Mouse (Mus musculus) spleen, postnatal 36 days (tissue): ENCODE measurements around the gene Hoxc8.

ENCODE experiments used
- DNase-seq, 2 experiments: peaks; one replicate each; pipeline ENCODE4 v3.0.0; 2022; ENCODE audit warnings: low spot score in 2 of 2, mixed read lengths in 1 of 2

Gene Hoxc8

DNA sequence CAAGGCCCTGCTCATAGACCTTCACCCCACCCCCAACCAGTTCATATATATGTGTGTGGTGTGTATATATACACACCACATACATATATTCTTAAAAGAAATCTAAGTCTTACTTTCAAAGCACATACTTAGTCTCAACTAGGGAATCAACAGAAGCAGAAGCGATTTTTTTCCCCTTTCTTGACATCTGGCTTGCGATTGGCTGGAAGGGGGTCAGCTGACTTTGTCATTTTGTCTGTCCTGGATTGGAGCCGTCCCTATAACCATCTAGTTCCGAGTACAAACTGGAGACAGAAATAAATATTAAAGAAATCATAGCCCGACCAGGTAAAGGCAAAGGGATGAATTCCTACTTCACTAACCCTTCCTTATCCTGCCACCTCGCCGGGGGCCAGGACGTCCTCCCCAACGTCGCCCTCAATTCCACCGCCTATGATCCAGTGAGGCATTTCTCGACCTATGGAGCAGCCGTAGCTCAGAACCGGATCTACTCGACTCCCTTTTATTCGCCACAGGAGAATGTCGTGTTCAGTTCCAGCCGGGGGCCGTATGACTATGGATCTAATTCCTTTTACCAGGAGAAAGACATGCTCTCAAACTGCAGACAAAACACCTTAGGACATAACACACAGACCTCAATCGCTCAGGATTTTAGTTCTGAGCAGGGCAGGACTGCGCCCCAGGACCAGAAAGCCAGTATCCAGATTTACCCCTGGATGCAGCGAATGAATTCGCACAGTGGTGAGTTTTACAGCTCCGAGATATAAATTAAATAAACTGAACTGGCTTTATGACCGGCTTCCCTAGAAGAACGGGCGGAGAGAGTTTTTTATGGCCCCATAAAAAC, 19.1 kb downstream of the Hoxc8 start:
- DNase-seq, result no peak

DNA sequence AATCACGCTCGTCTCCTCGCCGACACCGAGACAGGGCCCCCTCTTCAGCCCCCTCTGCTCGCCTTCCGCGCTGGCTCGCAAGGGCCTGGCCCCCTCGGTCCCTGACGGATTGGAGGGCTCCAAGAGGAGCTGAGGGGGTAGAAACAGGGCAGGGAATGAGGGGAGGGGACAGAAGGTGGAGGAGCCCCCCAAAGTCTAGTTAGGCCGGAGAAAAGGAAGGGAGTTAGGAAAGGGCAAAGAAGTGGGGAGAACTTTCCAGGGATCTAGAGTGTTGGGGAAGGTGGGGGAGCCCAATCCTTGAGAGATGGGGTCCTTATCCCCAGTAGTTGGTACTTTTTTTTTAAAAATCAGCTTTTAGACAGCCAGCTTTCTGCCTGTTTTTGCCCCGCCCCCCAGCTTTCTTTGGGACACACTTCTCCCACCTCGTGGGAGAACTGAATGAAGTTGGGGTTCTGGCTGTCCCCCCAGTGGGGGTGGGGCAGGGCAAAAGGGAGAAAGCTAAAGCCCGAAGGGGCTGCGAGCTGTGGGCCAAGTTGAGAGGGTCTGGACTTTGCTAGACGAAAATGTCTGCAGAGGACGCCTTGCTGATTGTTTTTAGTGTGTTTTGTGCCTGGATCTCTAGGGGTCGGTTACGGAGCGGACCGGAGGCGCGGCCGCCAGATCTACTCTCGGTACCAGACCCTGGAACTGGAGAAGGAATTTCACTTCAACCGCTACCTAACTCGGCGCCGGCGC, 19.9 kb downstream of the Hoxc8 start:
- no peak for DNase-seq

DNA sequence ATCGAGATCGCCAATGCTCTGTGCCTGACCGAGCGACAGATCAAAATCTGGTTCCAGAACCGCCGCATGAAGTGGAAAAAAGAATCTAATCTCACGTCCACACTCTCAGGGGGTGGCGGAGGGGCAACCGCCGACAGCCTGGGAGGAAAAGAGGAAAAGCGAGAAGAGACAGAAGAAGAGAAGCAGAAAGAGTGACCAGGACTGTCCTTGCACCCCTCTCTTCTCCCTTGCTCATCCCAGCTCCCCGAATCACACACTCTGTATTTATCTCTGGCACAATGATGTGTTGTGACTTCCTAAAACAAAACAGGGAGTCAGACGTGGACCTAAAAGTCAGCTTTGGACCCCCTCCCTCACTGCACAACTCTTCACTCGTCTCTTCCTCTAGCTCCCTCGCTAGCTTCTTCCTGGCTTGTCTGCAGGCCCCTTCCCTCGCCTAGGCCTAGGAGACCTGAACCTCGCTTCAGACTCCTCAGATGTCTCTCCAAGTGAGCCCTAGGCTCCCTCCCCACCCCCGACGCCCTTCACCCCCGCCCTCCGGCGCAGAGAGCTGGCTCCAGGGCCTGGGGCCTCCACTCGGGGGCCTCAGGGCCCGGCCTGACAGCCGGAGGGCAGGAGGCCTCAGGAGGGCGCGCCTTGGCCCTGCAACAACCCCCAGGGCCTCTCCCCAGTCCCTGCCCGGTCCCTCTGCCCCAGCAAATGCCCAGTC, 20.6 kb downstream of the Hoxc8 start:
- no peak for DNase-seq

DNA sequence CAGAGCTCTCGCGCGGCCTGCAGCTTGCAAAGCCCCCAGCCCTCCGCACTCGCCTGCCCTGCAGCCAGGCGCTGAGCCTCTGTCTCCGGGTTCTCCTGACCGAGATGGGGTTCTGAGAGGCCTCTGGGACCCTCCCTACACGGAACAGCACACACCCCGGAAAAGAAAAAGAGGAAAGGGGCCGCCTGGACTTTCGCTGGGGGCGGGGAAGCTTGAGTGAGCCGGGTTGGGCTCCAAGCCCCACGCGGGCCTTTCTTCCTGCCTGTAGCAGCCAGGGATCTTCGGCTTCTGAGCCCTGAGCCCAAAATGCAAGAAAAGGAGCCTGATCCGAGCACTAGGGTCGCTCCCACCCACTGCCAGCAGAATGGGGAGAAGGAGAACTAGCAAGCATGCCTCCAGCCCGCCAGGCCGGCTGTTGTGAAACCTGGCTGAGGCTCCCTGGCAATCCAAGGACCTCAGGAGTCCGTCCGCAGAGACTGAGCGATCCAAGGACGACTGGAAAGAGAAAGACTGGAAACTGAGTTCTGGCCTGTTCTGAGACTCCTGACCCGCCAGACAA, 21.6 kb downstream of the Hoxc8 start:
- DNase-seq, result no peak

DNA sequence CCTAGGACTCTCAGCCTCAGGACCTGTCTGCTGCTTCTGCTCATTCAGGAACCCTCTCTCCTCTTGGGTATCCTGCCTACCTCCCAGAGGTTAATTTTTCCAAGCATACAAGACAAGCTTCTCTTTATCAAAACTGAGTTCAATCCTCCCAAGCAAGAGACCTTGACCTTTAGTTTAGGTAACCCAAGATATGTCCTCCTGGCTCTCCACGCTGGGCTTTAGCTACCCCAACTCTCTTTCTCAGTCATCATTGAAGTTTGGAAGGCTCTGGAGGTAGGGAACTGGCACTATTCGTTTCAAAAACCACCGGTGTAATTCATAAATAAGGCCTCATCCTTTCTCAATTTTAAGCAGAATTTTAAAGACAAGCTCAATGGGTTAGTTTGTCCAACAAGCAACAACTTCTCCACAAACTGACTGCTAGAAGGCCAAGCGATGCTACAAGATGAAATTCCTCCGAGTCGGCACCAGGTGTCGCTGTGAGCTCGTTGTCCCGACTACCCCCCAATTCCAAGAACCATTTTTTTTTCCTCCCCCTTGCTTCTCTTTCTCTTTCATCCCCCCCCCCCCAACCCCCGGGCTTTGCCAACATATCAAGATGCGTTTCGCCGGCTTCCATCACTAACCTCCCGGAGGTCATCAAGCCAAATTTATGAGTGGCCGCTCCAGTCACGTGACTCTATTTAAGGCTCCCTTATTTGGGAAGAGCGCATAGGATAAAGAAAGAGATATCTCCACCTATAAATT, 23.0 kb downstream of the Hoxc8 start:
- DNase-seq, result no peak

DNA sequence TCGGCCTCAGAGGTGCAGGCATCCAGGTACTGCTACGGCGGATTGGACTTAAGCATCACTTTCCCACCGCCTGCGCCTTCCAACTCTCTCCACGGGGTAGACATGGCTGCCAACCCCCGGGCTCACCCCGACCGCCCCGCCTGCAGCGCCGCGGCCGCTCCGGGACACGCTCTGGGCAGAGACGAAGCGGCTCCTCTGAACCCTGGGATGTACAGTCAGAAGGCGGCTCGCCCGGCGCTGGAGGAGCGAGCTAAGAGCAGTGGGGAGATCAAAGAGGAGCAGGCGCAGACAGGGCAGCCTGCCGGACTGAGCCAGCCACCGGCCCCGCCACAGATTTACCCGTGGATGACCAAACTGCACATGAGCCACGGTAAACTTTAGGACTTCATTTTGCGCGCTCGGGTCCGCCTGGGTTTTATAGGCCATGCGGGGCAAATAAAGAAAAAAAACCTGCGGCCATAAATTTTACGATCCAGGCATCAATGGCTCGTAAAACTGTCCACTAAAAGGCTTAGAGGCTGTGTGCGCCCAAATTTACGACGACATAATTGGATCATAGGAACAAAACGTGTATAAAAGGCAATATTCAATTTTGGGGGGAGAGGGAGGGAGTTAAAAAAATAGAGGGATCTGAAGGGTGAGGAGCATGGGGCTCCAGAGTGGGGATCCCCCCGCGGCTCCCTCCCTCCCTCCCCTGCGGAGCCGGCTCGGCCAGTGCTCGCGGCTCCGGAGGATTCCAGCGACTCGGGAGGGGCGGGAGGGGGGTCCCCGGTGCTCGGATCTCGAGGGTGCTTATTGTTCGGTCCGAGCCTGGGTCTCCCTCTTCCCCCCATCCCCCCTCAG, 24.0 kb downstream of the Hoxc8 start:
- DNase-seq, result no peak

DNA sequence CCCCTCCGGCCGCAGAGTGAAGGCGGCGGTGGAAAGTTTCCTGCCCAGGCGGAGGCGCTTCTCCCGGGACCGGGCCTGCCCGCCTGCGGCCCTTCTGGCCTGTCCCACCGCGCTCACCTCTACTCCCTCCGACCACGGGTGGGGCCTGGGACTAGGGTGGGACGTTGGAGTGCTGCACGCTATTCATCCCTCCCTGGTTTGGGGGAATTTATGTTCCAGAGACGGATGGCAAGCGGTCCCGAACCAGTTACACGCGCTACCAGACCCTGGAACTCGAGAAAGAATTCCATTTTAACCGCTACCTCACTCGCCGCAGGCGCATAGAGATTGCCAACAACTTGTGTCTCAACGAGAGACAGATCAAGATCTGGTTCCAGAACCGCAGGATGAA, 24.6 kb downstream of the Hoxc8 start:
- DNase-seq, result no peak

DNA sequence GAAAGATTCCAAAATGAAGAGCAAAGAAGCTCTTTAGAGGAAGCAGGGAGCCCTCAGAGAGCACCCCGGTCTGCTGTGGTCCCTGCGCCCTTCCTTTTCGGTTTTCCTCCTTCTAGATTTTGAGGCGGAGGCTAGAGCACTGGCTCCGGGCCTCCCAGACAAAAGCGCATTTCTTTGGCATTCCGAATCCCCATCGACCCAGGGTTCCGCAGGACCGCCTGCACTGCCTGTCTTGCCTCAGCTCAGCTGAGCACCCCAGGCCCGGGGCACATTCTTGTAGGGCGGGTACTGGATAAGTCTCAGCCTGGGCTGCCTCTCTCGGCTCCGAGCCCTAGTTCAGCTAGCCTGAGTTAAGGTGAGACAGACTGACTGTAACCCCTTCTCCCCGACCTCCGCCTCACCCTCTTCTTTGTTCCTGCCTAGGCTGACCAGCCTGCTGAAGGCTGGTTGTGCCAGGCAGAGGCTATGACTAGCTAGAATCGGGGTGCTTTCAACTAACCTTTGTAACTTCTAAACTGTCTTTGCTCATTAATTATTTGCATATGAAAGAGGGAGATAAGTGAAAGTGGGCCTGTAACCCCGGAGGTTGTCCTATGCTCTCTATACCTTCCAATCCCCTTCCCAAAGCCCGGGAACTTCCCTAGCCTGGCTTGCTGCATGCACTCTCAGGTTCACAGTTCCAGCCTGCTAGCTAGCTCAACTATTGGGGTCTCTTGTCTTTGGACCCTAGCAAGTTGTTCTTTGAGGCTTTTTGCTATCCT, 25.2 kb downstream of the Hoxc8 start:
- DNase-seq, result no peak

DNA sequence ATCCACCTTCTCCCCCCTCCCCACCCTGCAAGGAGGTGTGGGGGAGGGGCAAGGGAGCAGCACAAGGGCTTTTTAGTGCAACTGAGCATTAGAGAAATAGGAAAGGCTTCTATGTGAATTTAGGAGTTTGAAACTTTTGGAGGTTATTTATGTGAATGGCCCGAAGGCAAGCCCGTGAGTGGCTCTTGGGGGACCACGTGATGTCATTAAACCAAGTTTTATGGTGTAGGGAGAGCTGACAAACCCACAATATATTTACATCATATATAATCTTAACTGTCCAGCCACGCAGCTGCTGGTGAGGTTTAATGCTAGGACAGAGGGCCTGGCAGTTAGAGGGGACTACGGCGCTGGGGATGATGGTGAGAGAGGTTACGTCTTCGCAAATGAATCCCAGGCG, 28.2 kb downstream of the Hoxc8 start, which contains the start of gene Hoxc4:
Hoxc4 (plus strand) TSS at position 299 of the 400 bp plus-strand sequence.
- no peak for DNase-seq

DNA sequence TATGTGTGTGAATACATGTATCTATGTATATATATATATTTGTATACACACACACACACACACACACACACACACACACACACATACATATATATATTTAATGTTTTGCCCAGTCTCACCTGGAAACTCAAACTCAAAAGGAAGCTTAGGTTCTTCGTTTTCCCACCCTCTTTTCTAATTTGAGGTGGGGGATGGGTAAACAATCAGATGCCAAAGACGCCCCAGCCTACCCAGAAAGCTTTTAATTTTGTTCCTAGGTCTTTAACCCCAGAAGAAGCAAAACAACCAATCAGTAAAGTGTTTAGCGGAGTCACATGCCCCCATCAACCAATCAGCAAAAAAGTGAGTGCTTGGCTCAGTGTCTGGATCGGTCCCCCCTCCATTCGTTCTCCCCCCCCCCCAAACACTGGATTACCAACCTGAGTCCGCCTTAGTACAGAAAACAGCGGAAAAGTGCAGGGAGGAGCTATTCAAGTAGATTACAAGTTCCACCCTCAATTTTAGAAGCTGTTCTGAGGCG, 30.6 kb downstream of the Hoxc8 start:
- DNase-seq, result no peak

DNA sequence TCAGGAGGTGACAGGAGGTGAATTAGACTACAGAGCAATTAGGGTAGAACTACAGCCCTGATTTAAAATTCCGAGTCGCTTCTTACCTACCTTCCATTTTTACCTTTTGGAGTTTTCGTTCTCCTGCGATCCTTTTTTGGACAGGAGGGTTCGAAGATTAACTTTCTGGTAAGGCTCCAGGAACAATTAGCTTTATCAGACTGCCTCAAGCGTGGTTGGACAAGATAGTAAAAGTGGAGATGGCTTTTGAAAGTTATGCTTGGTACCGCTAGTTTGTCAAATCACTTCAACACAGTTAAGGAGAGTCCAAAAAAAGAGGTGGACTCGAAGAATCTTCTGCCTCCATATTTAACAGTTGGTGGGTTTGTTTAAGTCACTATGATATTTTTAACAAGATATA, 31.1 kb downstream of the Hoxc8 start:
- DNase-seq, result no peak

DNA sequence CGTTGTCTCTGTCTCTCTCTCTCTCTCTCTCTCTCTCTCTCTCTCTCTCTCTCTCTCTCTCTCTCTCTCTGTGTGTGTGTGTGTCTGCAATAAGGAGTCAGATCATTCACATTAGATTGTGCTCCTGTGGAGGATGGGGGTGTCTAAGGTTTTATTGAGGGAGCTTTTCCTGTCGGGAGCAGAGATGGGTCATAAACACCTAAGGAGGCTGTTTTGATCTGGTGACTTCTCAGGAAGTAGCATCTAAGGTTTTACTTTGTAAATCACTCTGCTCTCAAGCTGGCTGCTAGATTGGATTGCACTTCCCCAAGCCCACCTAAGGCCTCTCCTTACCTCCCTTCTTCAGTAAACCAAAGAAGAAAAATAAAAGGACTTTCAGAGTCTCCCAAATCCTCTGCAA, 33.7 kb downstream of the Hoxc8 start:
- no peak for DNase-seq

DNA sequence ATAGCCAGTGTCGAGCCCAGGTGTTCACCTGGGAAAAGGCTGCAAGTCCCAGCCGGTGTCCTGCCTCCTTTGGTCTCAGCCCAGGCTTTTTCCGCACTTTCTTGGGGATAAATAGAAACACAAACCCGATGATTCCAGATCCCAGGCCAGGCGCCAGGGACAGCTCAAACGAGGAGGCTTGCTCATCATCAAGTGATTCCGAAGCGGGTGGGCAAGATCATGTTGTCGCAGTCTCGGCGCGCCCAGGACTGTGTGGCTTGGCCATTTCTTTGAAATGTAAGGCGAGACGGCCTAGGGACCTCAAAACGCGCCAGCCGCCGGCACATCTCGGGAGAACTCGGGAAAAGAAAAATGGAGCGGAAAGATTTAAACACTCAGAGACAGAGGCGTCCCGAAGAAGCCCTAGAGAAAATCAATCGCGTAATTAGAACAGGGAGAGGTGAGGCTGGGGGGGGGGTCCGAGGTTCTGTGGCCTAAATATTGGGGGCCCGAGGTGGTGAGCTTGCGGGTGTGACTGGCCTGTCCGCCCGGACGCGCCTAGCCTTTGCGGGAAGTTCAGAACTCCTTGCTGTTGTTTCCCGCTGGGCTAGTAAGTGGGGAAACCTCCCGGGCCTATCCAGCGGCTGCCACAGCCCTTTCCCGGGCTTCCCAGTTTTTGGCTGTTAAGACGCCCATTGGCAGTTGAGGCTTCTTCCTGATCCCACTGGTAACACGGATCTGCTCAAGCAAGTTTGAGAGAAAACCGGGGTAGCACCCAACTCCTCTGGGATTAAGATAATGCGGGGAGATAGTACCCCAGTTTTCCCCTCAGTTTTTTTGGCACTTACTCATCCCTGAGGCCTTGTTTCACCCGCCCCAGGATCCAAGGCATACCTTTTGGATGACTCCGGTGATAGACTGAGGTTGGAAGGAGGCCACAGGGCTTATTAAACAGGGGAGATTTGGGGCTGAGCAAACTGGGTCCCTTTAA, 37.1 kb downstream of the Hoxc8 start:
- DNase-seq, result no peak

DNA sequence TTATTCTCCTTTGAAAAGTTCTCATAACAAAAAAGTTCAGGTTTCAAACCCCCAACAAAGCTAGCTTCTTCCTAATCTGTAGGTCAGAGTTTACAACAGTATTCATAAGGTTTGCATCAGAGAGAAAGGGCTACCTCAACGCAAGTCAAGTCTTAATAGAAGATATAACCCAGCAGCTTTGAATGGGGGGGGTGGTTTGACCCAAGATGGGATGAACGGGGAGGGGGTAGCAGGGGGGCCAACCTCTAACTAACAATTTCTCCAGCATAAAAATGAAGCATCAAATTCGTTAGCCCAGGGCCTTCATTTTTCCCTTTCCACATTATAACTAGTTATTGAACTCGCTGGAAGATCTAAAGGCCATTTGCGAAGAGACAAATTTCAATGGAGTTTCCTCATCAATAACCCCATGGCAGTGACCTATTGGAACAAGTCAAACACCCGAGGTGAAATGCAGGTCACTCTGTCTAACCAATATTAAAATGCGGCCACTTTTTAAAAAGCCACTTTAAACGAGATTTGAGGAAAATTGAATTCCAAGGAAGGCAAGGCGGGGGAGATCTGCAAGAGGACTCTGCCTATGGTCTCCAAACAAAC, 38.6 kb downstream of the Hoxc8 start:
- no peak for DNase-seq

DNA sequence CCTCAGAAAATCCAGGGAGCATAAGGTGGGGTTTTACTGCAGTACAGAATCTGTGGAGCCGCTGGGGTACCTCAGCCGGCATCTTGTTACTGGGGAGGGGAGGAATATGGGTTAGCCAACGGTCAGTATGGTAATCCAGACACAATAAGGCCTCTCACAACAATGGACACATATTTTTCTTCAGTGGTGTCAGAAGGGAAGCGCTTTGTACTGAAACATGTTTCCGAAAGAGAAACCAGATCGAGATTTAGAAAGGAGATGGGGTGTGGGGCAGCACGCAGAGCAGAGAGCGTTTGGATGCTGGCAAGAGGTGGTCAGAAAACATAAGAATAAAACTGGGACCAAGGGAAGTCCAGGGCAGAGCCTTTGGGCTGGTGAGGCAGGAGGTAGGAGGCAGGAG, 39.7 kb downstream of the Hoxc8 start:
- DNase-seq, result no peak

DNA sequence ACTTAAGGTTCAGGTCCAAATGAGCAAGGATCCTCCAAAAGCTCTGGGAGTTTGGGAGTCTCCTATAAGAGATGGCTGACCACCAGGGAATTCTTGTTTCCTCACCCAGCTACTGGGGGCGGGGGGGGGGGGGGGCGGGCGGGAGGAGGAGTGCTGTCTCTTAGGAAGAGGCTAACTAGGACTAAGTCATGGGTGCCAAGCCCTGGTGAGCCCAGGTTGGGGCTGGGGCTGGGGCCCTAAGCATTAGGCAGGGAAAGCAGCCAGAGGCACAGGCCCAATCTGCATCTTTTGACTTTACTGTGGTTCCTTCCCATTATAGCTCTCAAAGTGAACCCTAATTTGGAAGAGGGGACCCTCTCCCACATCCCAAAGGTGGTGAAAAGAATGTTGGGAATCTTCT, 41.8 kb downstream of the Hoxc8 start:
- DNase-seq, result no peak

DNA sequence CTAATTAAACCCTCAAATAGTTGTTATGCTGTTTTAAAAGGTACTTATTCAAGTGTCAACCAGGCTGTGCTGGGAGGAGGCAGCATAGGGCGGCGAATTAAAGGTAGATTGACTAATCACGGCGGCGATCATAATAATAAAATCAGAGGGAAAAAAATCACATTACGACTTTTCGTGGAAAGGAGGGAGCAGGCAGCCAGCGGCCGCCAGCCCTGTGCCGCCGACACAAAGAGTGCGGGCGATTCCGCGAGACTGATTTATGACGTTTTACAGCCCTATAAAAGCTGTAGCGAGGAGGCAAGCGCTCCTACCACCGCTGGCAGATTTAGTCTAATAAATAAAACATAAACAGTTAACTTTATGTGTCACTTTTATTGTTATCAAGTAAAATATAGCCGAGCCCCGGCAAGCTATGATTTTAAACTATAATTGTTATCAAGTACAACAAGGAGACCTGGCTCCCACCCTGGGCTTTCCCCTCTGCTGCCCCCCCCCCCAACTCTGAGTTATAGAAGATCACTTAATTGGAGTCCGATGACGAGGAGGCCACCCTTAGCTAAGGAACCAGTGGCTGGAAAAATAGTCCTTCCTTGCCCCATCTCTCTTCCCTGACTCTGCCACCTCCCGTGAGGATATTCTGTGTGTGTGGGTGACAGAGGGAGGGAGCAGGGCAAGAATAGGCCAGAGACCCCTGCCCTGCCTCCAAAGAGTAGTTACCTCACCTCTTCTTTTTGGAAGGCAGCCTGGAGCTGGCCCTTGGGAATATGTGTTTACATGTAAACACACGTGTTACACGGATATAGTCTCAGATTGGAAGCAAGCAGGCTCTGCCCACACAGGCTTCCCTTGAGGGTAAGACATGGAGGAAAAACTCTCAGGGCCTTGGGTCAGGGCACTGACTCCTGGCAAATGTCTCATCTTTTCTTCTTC, 42.5 kb downstream of the Hoxc8 start:
- DNase-seq, result no peak
